Mouse (Mus musculus) midbrain, embryonic 15.5 days (tissue): ENCODE data around the gene Spata2. TPM values are rescaled to one million over a fixed set of nuclear protein-coding genes. Genes with fewer than 3 reads are reported as not detected.

ENCODE experiments used
- ATAC-seq: fragments of 200-750 bp; cut with Nextera tagmentation; replicated peaks from 2 replicates; pipeline ENCODE4 v1.8.0; 2017; ENCODE audit warnings: moderate TSS enrichment
- H3K27ac ChIP-seq: fragments of 300-500 bp; sonication (generic); 2 replicates; pipeline ENCODE4 v1.5.1; 2015; ENCODE audit warnings: mild to moderate bottlenecking, inconsistent platforms
- H3K27me3 ChIP-seq: fragments of 300-500 bp; sonication (generic); replicated peaks from 2 replicates; pipeline ENCODE4 v1.6.1; 2015; ENCODE audit warnings: inconsistent platforms
- H3K36me3 ChIP-seq: fragments of 300-500 bp; sonication (generic); replicated peaks from 2 replicates; pipeline ENCODE4 v1.6.1; 2015; ENCODE audit warnings: inconsistent platforms
- H3K4me1 ChIP-seq: fragments of 300-500 bp; sonication (generic); 2 replicates; pipeline ENCODE4 v1.6.1; 2015; ENCODE audit warnings: inconsistent platforms
- H3K4me2 ChIP-seq: fragments of 300-500 bp; sonication (generic); 2 replicates; pipeline ENCODE4 v1.6.1; 2015; ENCODE audit warnings: inconsistent platforms, mild to moderate bottlenecking, moderate library complexity
- H3K4me3 ChIP-seq: fragments of 300-500 bp; sonication (generic); 2 replicates; pipeline ENCODE4 v1.5.1; 2015; ENCODE audit warnings: mild to moderate bottlenecking, inconsistent platforms
- H3K9ac ChIP-seq: fragments of 300-500 bp; sonication (generic); 2 replicates; pipeline ENCODE4 v1.6.1; 2015; ENCODE audit warnings: mild to moderate bottlenecking, inconsistent platforms
- H3K9me3 ChIP-seq: fragments of 300-500 bp; sonication (generic); 2 replicates; pipeline ENCODE4 v1.6.1; 2016; ENCODE audit warnings: inconsistent platforms
- WGBS: fragments of 180-500 bp; shearing (Covaris S2); methylation state at CpG from one replicate; pipeline ENCODE4 v1.1.7; 2015; ENCODE audit warnings: mixed read lengths; 5-methylcytosine and 5-hydroxymethylcytosine counted together
- polyA plus RNA-seq: library from polyadenylated mRNA; unstranded; fragments of >200 nt; fragmentation: Nextera tagmentation; extraction: Ambion mirVana; gene quantifications from 2 replicates; pipeline ENCODE4 v1.2.1, GENCODE M21; 2015

The Spata2 gene
- polyA plus RNA-seq, 1 experiment from 2014 or later = 34.3 TPM

DNA sequence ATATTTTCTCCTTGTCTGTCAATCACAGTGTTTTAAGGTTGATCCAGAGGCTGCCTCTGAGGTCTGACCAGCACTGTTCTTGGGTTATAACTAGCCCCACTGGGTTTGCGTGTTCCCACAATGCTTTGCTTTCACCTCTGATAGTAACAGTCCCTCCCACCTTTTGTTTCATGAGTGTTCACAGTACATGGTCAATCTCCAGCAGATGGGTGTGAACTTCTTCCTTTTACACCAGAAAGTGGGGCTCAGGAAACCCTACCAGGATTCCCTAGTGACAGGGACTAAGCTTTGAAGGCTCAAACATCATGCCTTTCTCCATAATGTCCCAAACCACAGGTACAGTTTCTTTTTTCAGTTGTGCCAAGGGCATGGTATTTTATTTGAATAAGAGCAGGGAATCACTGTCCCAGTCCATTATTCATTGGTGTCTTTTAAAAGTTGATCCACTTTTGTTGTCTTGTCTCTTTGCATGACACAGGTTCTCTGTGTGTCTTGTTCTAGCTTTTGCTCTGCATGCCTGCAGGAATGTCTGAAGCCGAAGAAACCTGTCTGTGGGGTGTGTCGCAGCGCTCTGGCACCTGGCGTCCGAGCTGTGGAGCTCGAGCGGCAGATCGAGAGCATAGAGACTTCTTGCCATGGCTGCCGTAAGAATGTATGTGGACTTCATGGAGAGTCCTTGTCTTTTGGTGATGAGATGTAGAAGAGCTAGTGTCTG is 14.0 kb upstream of the Spata2 start:
- Histone ChIP-seq H3K9ac (0 out of 2 replicates have a peak overlapping the region, but pooled peaks have one; percentile 11), H3K27ac (no peak overlapping the region), H3K36me3 (peaks cover 17% of the 10 kb centered on the region), H3K27me3 (no peaks in the 10 kb centered on the region), H3K4me3 (no peak overlapping the region), H3K9me3 (no peaks in the 10 kb centered on the region), H3K4me1 (peaks cover 31% of the 10 kb centered on the region), H3K4me2 (no peak overlapping the region)
- ATAC-seq = no peak
- 95% methylated on average over 10 of the region's 10 CpGs for WGBS

DNA sequence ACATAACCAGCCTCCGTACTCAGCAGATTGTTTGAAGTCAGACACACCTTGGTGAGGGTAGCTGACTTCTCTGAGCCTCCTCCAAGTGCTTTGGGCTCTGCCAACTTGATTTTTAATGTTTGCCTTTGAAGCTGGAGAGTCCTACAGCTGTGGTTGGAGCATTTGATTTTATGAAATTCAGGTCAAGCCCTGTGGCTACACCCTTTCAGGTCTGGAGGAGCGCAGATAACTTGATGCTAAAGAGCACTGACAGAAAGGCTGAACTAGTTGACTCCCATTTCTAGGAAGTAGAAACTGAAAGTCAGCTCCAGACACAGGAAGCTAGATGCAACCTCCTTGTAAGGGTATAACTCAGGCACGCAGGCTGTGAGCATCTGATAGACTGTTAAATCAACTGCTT is 12.4 kb upstream of the Spata2 start:
- Histone ChIP-seq H3K27me3 (no peaks in the 10 kb centered on the region), H3K36me3 (peaks cover 7% of the 10 kb centered on the region; the same call in 1 of the 2 replicates), H3K4me3 (0 out of 2 replicates have a peak overlapping the region, but pooled peaks have one; percentile 88), H3K9me3 (no peaks in the 10 kb centered on the region), H3K9ac (no peak overlapping the region; the same call in 1 of the 2 replicates), H3K4me2 (peak overlapping the region; percentile 88), H3K4me1 (peaks cover 31% of the 10 kb centered on the region), H3K27ac (no peak overlapping the region)
- 81% methylated on average over 3 of the region's 3 CpGs for WGBS
- ATAC-seq = no peak

DNA sequence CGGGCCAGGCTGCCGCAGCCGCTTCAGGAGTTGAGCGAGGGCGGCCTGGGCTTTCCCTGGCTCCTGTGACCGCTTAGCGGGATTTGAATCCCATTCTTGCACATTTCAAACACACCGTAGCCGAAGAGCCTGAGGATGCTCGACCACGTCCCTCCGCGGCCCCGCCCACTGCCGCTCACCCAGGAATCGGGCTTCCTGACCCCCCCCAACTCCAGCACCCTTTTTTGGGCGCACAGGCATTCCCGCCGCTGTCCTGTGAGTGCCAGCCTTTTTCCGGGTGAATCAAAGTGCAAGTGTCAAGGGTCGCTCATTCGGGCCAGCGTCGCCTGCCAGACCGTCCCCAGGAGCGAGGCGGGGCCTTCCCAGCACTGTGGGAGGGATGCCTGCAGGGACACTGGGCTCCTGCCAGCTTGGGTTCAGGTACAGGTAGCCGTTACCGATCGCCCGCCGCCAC is 11.2 kb upstream of the Spata2 start:
- 2% methylated on average over 32 of the region's 32 CpGs for WGBS
- peak overlapping the region; percentile 88 for H3K4me2 ChIP-seq
- H3K27me3 ChIP-seq = no peaks in the 10 kb centered on the region

DNA sequence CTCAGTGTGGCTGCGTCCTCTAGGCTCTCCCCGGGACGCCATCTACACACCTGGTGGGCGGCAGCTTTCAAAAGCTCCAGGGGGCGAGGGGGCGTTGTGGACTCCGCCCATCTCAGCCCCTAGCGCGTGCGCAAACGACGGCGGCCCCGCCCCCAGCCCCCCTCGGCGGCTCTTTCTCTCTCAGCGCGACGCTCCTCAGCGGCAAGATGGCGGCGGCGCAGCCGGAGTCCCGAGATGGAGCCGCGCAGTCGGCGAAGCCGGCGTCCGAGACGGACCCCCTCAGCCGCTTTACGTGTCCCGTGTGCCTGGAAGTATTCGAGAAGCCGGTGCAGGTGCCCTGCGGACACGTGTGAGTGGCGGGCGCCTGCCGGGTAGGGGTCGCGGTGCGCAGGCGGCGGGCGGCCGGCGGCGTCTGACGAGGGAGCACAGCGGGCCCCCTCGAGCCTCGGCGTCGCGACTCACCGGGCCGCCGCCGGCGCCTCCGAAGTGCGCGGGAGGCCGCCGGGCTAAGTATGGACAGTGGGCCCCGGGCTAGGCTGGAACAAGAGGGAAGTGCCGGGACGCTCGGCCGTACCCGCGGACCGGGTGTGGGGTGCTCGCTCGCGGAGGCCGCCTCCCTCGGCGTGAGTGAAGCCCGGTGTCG is 10.7 kb upstream of the Spata2 start:
- under 1% methylated on average over 85 of the region's 85 CpGs for WGBS
- H3K4me2 ChIP-seq = peak overlapping the region; percentile 88
- H3K27me3 ChIP-seq = no peaks in the 10 kb centered on the region
- H3K4me1 ChIP-seq = peaks cover 31% of the 10 kb centered on the region
- peak overlapping the region; percentile 87 for H3K27ac ChIP-seq
- H3K36me3 ChIP-seq = 0 out of 2 replicates have a peak, but pooled peaks cover under 1% of the 10 kb centered on the region
- peak overlapping the region; percentile 70 for H3K9ac ChIP-seq
- peak overlapping the region; percentile 88 for H3K4me3 ChIP-seq
- H3K9me3 ChIP-seq = no peaks in the 10 kb centered on the region
- peak; percentile 91 for ATAC-seq

More for the DNA sequence above, 11.2 kb upstream of the Spata2 start:
- Histone ChIP-seq H3K36me3 (peaks cover 5% of the 10 kb centered on the region; the same call in 1 of the 2 replicates), H3K9ac (peak overlapping the region; percentile 70), H3K4me1 (peaks cover 31% of the 10 kb centered on the region), H3K27ac (peak overlapping the region; percentile 87), H3K4me3 (peak overlapping the region; percentile 88), H3K9me3 (no peaks in the 10 kb centered on the region)
- ATAC-seq = peak; percentile 33

DNA sequence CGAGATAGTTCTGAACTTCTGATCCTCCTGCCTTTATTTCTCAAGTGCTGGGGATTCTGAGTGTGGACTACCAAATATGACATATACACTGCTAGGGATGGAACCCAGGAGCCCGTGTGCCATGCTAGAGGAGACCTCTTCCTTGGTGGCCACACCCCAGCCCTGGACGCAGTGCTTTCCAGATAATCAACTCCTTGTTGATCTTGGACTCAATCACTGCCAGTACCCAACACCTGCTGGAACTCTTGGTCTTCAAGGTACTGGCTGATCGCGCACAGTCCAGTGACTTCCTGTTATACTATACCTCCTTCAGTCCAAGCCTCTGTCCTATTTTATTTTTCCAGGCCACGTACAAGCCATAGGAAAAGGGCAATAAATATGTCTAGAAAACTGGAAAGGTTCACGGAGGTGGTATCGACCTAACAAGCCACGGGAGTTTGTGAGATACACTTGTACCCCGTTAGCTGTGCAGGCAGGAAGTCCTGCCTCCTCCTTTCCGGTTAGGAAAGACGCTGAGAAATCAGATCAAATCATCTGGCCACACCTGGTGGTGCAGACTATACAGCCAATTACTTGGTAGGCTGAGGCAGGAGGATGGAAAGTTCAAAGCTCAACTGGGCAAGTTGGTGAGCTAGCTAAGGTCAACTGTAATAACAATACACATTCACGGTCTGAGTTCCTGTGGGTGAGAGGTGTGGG is 10.0 kb upstream of the Spata2 start:
- WGBS = 52% methylated on average over 13 of the region's 13 CpGs
- H3K4me1 ChIP-seq = peaks cover 31% of the 10 kb centered on the region
- no peaks in the 10 kb centered on the region for H3K36me3 ChIP-seq
- H3K4me2 ChIP-seq = peak overlapping the region; percentile 88
- no peaks in the 10 kb centered on the region for H3K9me3 ChIP-seq
- H3K27ac ChIP-seq = peak overlapping the region; percentile 87
- no peaks in the 10 kb centered on the region for H3K27me3 ChIP-seq
- peak overlapping the region; percentile 70; the same call in 1 of the 2 replicates for H3K9ac ChIP-seq
- peak; percentile 21 for ATAC-seq
- peak overlapping the region; percentile 88 for H3K4me3 ChIP-seq

DNA sequence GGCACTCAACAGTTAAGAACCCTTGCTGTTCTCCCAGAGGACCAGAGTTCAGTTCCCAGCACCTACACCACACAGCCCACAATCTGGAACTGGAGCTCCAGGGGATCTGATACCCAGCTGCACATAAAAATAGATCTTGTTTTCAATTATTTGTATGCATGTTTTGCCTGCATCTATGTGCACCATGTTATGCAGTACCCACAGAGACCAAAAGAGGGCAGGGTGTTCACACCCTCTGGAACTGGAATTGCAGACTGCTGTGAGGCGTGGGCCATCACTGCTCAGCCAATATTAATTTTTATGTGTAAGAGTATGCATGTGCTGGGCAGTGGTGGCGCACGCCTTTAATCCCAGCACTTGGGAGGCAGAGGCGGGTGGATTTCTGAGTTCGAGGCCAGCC is 4.6 kb upstream of the Spata2 start:
- H3K4me1 ChIP-seq = peaks cover 5% of the 10 kb centered on the region; the same call in 1 of the 2 replicates
- no peaks in the 10 kb centered on the region for H3K36me3 ChIP-seq
- H3K27me3 ChIP-seq = no peaks in the 10 kb centered on the region
- no peak overlapping the region for H3K9ac ChIP-seq
- no peak for ATAC-seq
- H3K27ac ChIP-seq = no peak overlapping the region
- 77% methylated on average over 5 of the region's 5 CpGs for WGBS
- H3K4me2 ChIP-seq = no peak overlapping the region
- H3K4me3 ChIP-seq = no peak overlapping the region
- no peaks in the 10 kb centered on the region for H3K9me3 ChIP-seq

DNA sequence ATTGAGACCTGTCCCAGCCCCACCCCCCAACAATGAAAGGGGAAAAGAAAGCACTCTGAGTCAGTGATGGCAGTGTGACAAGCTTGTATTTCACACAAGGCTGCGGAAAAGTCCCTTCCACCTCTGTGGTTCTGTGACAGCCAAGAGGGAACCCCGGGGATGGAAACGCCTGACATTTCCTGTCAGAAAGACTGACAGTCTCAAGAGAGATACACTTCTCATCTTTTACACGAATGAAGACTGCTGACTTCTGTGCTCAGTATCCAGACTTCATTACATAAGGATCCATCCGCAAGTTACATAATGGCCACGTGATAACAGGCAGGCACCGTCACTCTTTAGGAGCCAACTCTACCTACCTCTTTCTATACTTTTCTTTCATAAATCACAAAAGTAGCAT is 3.8 kb upstream of the Spata2 start:
- Histone ChIP-seq H3K4me2 (no peak overlapping the region), H3K27ac (no peak overlapping the region), H3K4me1 (peaks cover 12% of the 10 kb centered on the region), H3K9ac (no peak overlapping the region), H3K27me3 (no peaks in the 10 kb centered on the region), H3K36me3 (no peaks in the 10 kb centered on the region), H3K9me3 (no peaks in the 10 kb centered on the region), H3K4me3 (no peak overlapping the region)
- ATAC-seq = no peak
- WGBS = 80% methylated on average over 7 of the region's 7 CpGs

DNA sequence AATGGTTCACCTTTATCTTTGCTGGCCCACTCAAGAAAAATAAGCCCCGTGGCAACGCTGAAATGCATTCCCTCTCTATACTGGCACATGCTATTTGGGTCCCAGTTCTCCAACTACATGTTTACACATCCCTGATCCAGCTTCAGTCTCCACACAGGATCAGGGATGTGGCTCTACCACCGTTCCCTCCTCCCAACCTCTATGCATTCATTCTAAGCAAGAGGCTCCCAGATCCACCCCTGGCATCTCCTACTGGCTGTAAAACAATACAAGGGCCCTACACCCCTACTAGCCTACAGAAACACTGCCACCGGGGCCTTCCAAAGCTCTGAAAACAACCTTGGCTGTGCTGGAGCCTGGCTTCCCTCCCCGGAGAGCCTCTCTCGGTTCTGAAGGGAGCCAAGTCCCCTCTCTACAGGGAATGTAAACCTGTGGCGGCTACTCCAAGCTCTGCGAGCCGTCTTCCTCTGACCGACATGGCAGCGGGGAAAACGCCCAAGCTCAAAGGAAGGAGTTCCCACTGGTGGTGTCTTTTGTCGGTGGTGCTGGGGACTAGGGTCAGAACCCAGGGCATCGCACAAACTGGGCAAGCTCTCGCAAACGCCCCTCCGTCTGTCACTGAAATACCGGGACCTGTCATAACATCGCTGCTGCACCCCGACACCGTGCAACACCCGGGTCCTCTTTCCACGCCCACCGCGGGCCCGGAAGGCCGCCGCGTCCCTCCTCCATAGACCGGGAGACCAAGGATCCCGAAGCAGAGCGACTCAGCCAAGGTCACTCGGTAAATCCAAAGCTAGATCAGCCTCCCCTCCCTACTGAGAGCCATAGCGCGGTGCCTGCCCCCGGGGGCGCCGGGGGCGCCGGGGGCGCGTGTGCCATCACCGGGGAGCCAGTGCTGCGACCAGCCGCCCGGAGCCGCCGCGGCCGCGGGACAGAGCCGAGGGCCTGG is 654 bp downstream of the Spata2 start, which contains the start of gene Rnf114:
Gene Rnf114, plus strand, starts transcription at position 889 of the 952 bp plus-strand sequence.
- WGBS = 3% methylated on average over 51 of the region's 52 CpGs
- peak; percentile 55 for ATAC-seq
- Histone ChIP-seq H3K27me3 (no peaks in the 10 kb centered on the region), H3K9ac (peak within 1 kb of the TSS; percentile 94), H3K27ac (peak within 1 kb of the TSS; percentile 98), H3K36me3 (no peaks in the 10 kb centered on the region), H3K4me3 (peak within 1 kb of the TSS; percentile 81), H3K9me3 (no peaks in the 10 kb centered on the region), H3K4me1 (peaks cover 24% of the 10 kb centered on the region), H3K4me2 (peak within 1 kb of the TSS; percentile 82)

DNA sequence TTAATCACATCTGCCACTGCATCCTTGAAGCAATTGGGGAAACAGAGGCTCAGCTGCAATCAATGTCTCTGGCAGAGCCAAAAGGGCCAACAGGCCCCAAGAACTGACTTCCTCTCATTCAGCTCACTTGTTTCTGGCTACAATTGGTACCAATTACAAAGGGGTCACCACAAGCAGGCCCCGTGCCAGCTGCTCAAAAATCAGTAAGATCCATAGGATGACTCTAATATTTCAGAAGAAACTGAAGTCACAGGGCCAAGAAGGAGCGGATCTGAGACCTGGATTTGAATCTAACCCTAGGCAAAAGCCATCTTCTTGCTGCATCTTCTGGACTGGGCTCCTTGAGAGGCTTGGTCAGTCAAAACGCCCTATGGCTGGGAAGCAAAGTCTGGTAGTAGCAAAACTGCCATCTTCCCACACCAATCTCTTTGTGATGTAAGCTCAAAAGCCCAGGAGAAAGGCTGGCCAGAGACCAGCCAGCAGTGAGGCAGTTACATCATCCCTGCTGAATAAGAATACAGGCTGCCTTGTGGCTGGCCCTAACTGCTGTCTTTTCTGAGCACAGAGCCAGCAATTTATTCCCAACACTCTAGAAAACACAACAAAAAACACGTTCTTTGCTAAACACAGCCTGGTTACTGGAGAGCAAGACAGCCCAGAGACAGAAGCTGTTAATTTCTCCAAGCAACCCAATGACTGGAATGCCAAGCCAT is 1.7 kb downstream of the Spata2 start:
- H3K9ac ChIP-seq = peak overlapping the region; percentile 94; the same call in 1 of the 2 replicates
- no peaks in the 10 kb centered on the region for H3K36me3 ChIP-seq
- H3K4me3 ChIP-seq = peak overlapping the region; percentile 81
- peaks cover 24% of the 10 kb centered on the region for H3K4me1 ChIP-seq
- no peaks in the 10 kb centered on the region for H3K9me3 ChIP-seq
- no peak for ATAC-seq
- peak overlapping the region; percentile 82 for H3K4me2 ChIP-seq
- H3K27ac ChIP-seq = peak overlapping the region; percentile 98
- 80% methylated on average over 4 of the region's 4 CpGs for WGBS
- H3K27me3 ChIP-seq = no peaks in the 10 kb centered on the region

DNA sequence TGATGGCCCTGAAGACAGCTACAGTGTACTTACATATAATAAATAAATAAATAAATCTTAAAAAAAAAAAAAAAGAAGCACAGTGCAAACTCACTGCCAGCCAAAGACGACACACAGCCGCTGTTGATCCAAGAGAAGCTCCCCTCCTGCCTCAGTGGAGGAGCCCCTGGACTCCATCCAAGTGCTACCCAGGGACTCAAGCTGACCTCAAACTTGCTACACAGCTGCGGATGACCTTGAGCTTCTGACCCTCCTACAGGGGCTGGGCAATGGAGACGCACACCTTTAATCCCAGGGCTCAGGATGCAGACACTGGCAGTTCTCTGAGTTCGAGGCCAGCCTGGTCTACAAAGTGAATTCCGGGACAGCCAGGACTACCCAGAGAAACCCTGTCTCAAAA is 4.7 kb downstream of the Spata2 start:
- H3K9ac ChIP-seq = no peak overlapping the region

DNA sequence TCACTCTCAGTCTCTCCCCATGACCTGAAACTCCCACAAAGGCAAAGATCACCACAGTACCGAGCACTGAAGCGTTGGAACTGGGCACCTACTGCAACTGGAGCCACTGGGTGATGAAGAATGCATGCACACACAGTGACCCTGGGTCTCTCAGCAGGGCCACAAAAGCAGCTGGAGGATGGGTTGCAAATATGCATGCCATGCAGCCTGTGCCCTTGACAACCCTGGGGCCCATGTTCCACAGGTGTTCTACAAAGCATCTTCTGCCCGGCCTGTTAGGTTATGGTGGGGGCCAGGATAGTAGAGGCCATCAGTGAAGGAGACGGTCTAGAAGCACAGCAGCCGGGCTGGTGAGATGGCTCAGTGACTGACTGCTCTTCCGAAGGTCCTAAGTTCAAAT is 5.1 kb downstream of the Spata2 start:
- no peaks in the 10 kb centered on the region for H3K9me3 ChIP-seq
- WGBS = 93% methylated on average over 6 of the region's 6 CpGs
- H3K36me3 ChIP-seq = peaks cover 17% of the 10 kb centered on the region
- no peak overlapping the region for H3K4me2 ChIP-seq
- H3K4me1 ChIP-seq = peaks cover 22% of the 10 kb centered on the region
- no peak overlapping the region for H3K27ac ChIP-seq
- H3K27me3 ChIP-seq = no peaks in the 10 kb centered on the region
- H3K9ac ChIP-seq = no peak overlapping the region
- no peak for ATAC-seq
- no peak overlapping the region for H3K4me3 ChIP-seq

More for the DNA sequence above, 4.7 kb downstream of the Spata2 start:
- Histone ChIP-seq H3K27ac (no peak overlapping the region), H3K4me2 (no peak overlapping the region), H3K27me3 (no peaks in the 10 kb centered on the region), H3K4me1 (peaks cover 22% of the 10 kb centered on the region), H3K9me3 (no peaks in the 10 kb centered on the region), H3K4me3 (no peak overlapping the region), H3K36me3 (peaks cover 12% of the 10 kb centered on the region)
- ATAC-seq = no peak
- WGBS = 90% methylated on average over 6 of the region's 6 CpGs
